Mouse (Mus musculus): Measurements from ENCODE around the gene Farp1.
A peak's percentile ranks its signal among the peaks of the same experiment; 100 is the strongest.
"Not testable (repeated sequence)": the region's sequence is repeated elsewhere in the genome, so short reads cannot be mapped to it uniquely, and the experiment has no call there.

Gene Farp1

GRCm38 (mm10) chr14:121183414-121184130 is 148.6 kb downstream of the Farp1 start:
- no peak for DNase-seq (ENCODE audit: low spot score)

GRCm38 (mm10) chr14:121184351-121184750 is 149.4 kb downstream of the Farp1 start:
- no peak for DNase-seq (ENCODE audit: low spot score)

- no peak for DNase-seq (ENCODE audit: low spot score)
Measured at GRCm38 (mm10) chr14:121186402-121186894, 151.4 kb downstream of the Farp1 start.

- not testable (repeated sequence) for DNase-seq (ENCODE audit: low spot score)
Measured at GRCm38 (mm10) chr14:121189840-121190239, 154.8 kb downstream of the Farp1 start.

GRCm38 (mm10) chr14:121190386-121190785 is 155.4 kb downstream of the Farp1 start:
- DNase-seq (ENCODE audit: low spot score): no peak

- DNase-seq (ENCODE audit: low spot score): peak; percentile 15
Measured at GRCm38 (mm10) chr14:121191739-121192138, 156.7 kb downstream of the Farp1 start.

GRCm38 (mm10) chr14:121192394-121192793 is 157.4 kb downstream of the Farp1 start:
- no peak for DNase-seq (ENCODE audit: low spot score)

- DNase-seq (ENCODE audit: low spot score): no peak
Measured at GRCm38 (mm10) chr14:121193981-121194380, 159.0 kb downstream of the Farp1 start.

GRCm38 (mm10) chr14:121198915-121199572 is 164.0 kb downstream of the Farp1 start:
- DNase-seq (ENCODE audit: low spot score): no peak

- DNase-seq (ENCODE audit: low spot score): no peak
Measured at GRCm38 (mm10) chr14:121199789-121200188, 164.8 kb downstream of the Farp1 start.

GRCm38 (mm10) chr14:121200353-121200752 is 165.4 kb downstream of the Farp1 start:
- no peak for DNase-seq (ENCODE audit: low spot score)

- DNase-seq (ENCODE audit: low spot score): no peak
Measured at GRCm38 (mm10) chr14:121201178-121201577, 166.2 kb downstream of the Farp1 start.

- DNase-seq (ENCODE audit: low spot score): no peak
Measured at GRCm38 (mm10) chr14:121205459-121205858, 170.5 kb downstream of the Farp1 start.

- DNase-seq (ENCODE audit: low spot score): no peak
Measured at GRCm38 (mm10) chr14:121207441-121208158, 172.6 kb downstream of the Farp1 start.

- DNase-seq (ENCODE audit: low spot score): no peak
Measured at GRCm38 (mm10) chr14:121208159-121208515, 173.1 kb downstream of the Farp1 start.

GRCm38 (mm10) chr14:121210318-121210717 is 175.3 kb downstream of the Farp1 start:
- no peak for DNase-seq (ENCODE audit: low spot score)

- DNase-seq (ENCODE audit: low spot score): no peak
Measured at GRCm38 (mm10) chr14:121213650-121214049, 178.7 kb downstream of the Farp1 start.

- no peak for DNase-seq (ENCODE audit: low spot score)
Measured at GRCm38 (mm10) chr14:121214636-121215257, 179.7 kb downstream of the Farp1 start.

- DNase-seq (ENCODE audit: low spot score): no peak
Measured at GRCm38 (mm10) chr14:121215817-121216216, 180.8 kb downstream of the Farp1 start.

- DNase-seq (ENCODE audit: low spot score): no peak
Measured at GRCm38 (mm10) chr14:121216672-121217071, 181.7 kb downstream of the Farp1 start.

GRCm38 (mm10) chr14:121218620-121219019 is 183.6 kb downstream of the Farp1 start:
- no peak for DNase-seq (ENCODE audit: low spot score)

All from ovary, postnatal 14 days (tissue).